ENCODE assay signal across 17 mouse cellular contexts in the genomic region with DNA sequence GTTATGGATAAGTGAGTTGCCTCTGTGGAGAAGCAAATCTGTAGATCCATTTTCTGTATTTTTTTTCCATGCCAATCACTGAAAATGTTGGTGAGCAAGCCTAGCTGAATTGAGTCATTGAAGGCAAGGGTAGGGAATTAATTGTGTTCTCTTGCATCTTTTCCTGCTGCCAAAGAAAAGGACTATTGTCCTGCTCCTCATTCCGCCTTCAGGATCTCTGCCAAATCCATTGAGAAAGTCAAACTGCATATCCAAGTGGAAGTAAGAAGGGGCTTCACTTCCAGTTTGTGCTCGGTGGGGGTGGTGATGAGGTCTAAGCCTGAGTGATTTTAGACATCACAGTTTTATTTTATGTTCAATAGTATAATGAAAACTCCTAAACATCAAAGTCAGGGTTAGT.
A peak's percentile ranks its signal among the peaks of the same experiment; 100 is the strongest.
DNase-seq lines count a peak whose midpoint lies in the region; ATAC-seq and TF ChIP-seq lines count a peak whose summit lies in the region.
"Had no signal": no experiment of that assay in that cellular context is flagged by ENCODE, and none has a peak within 500 bp of the region (broad histone marks: within the 10 kb centered on the region; RNA-seq: fewer than 3 reads in every experiment).

No protein-coding gene starts in this region.

- no peaks in the 10 kb centered on the region for H3K36me3 ChIP-seq in forebrain, postnatal 0 days (ENCODE audit: insufficient read depth)
- H3K36me3 ChIP-seq: limb, embryonic 15.5 days had no signal

- no peak overlapping the region for H3K27ac ChIP-seq in forebrain, postnatal 0 days (ENCODE audit: low read depth, low read length)
- H3K27ac ChIP-seq: limb, embryonic 15.5 days had no signal

- H3K9me3 ChIP-seq in forebrain, postnatal 0 days (ENCODE audit: low read length) = peaks cover 4% of the 10 kb centered on the region; the same call in 1 of the 2 replicates
- H3K9me3 ChIP-seq: limb, embryonic 15.5 days had no signal

- 16% methylated on average over 2 of the region's 2 CpGs for WGBS in forebrain, postnatal 0 days

- H3K4me3 ChIP-seq in forebrain, postnatal 0 days (ENCODE audit: low read depth, low read length) = no peak overlapping the region
- H3K4me3 ChIP-seq: limb, embryonic 15.5 days had no signal

- H3K27me3 ChIP-seq in forebrain, postnatal 0 days (ENCODE audit: insufficient read depth, low read length) = no peaks in the 10 kb centered on the region
- H3K27me3 ChIP-seq: limb, embryonic 15.5 days had no signal

- H3K4me2 ChIP-seq in forebrain, postnatal 0 days (ENCODE audit: low read depth) = no peak overlapping the region
- H3K4me2 ChIP-seq: limb, embryonic 15.5 days had no signal

- no peak for ATAC-seq in forebrain, postnatal 0 days
- ATAC-seq: activated CD4-positive, CD25-positive, alpha-beta regulatory T cell, adult 4 months; inflammation-experienced regulatory T-cells, adult 6 months had no signal

- no peak for TF ChIP-seq CTCF in forebrain, postnatal 0 days (IDR thresholded peaks at IDR 0.05; ENCODE audit: low read depth)

- no peaks in the 10 kb centered on the region for H3K4me1 ChIP-seq in forebrain, postnatal 0 days (ENCODE audit: insufficient read depth)
- H3K4me1 ChIP-seq: limb, embryonic 15.5 days had no signal

- H3K9ac ChIP-seq in forebrain, postnatal 0 days = no peak overlapping the region
- H3K9ac ChIP-seq: limb, embryonic 15.5 days had no signal

- DNase-seq in cerebellum, postnatal 10 days = peak; percentile 43 to 58
- no peak for DNase-seq in cerebellum, adult 8-10 months
- DNase-seq in layer of hippocampus, adult 9-11 months = peak; percentile 32
- no peak for DNase-seq in layer of hippocampus, postnatal 36 days
- DNase-seq in Muller cell, postnatal 12 days (ENCODE audit: inconsistent ontology term) = peak; percentile 72
- DNase-seq in forebrain, postnatal 0 days = peak; percentile 25
- DNase-seq in gastrocnemius, postnatal 4 days (ENCODE audit: low spot score in 2 of 2) = no peak
- DNase-seq in urinary bladder, postnatal 36 days (ENCODE audit: low spot score in 2 of 2) = no peak
- DNase-seq: adrenal gland, postnatal 36 days; heart, adult 11 months; kidney, adult 9 months; lung, adult 2 months; lung, postnatal 4 days; thymus, postnatal 4 days had no signal

Comparison
In these comparisons a context has a peak if more than half of its experiments do, and no peak if none do; other contexts are left out.
1. DNase-seq: peak in cerebellum, postnatal 10 days (2 of 2), layer of hippocampus, adult 9-11 months (single experiment), Muller cell, postnatal 12 days (single experiment) and forebrain, postnatal 0 days (single experiment); none in cerebellum, adult 8-10 months (single experiment), layer of hippocampus, postnatal 36 days (0 of 2), gastrocnemius, postnatal 4 days (0 of 2) and urinary bladder, postnatal 36 days (0 of 2).